Mouse (Mus musculus) c-Kit-positive CD71-positive TER-119-negative erythroid progenitor cells, embryonic 14.5 days (primary cell): ENCODE measurements around the gene Ndufc1.
"Not testable (repeated sequence)": the region's sequence is repeated elsewhere in the genome, so short reads cannot be mapped to it uniquely, and the experiment has no call there.

Source experiments
- DNase-seq: peaks from one replicate; pipeline ENCODE4 v3.0.0-alpha.2; 2013; ENCODE audit warnings: low read depth

Ndufc1 gene

GRCm38 (mm10) chr3:51368011-51368410 lies 40.8 kb downstream of the Ndufc1 start:
- no peak for DNase-seq

- DNase-seq = no peak
Observed at GRCm38 (mm10) chr3:51366926-51367325, 41.9 kb downstream of the Ndufc1 start.

DNA sequence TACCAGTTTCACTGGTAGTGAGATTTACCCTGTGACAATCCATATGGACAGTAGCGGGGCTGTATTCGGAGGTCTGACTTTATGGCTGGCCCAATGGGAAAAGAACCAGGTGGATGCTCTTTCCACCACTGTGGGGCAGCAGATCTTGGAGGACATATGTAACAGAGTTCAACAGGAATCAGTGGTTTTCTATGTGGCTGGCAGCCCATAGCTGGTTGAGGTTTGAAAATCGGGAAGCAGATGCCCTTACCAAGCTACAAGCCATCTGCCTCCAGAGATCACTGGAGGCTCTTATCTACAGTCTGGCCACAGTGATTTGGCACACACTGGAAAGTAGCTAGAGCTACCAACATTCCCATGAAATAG lies 43.3 kb downstream of the Ndufc1 start:
- DNase-seq = no peak

DNA sequence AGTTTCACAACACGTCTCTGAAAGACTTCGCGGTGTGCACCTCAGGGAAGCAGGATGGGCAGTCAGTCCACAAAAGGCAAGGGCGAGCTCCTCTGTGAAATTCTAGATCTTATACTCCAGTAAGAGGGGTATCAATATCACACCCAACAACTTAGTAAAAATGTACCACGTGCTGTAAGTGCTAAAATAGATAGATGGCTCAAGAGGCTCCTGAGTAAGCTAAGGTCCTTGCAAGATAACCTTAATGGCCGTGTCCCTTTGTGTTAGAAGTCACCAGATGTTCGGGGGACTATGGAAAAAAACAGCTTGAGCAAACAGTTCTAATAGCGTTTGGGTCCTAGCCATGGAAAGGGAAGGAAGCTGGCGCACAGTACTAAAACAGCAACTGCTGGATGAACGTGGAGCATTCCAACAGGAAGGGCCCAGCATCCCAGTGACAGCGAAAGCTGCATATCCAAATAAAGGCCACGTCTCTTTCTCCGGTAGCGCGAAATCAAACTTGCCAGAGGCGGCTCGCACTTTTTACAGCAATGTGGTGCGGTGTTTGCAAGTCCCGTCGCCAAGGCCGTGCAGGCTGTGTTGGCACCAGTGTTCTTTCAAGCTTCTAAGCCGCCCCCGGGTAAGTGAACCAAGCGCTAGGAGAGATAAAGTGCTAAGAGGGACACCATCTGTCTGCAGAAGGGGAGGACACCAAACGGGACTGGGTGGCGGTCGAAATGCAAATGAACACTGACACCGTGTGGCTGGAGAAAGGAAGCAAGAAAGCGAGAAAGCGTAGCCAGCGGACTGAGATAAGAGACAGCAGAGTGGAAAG lies 43.9 kb downstream of the Ndufc1 start:
- DNase-seq = peak; percentile 93

- no peak for DNase-seq
Observed at GRCm38 (mm10) chr3:51361066-51361465, 47.7 kb downstream of the Ndufc1 start.

DNA sequence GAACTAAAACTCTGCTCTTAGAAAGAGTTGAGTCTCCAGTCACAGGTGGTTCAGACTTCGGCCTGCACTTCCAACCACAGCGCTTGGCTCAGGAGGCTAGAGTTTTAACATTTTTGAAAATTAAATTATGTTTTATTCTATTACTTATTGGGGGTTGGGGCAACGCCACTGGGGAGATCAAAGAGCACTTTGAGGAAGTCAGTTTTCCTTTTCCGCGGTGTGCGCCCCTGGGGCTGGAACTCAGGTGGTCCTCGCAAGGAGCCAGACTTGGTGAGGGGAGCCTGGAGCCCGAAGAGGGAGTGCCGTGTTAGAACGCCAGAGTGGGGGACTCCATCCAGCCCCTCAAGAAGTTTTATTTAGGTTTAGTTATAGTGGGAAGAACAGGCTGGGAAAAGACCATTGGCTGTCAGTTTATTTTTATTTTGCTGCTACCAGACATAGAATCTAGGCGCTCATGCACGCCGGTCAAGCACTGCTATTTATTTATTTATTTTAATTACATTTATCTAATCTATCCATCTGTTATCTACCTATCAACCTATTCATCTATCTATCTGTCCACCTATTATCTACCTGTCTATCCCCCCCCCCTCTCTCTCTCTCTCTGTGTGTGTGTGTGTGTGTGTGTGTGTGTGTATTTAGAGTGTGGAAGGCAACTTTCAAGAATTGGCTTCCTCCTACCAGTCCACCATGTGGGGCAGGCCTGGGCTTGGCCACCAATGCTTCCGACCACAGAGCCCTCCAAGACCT lies 49.1 kb downstream of the Ndufc1 start:
- DNase-seq = no peak

GRCm38 (mm10) chr3:51358660-51359557 lies 49.9 kb downstream of the Ndufc1 start:
- DNase-seq = peak; percentile 92

GRCm38 (mm10) chr3:51358181-51358580 lies 50.6 kb downstream of the Ndufc1 start:
- peak; percentile 87 for DNase-seq

DNA sequence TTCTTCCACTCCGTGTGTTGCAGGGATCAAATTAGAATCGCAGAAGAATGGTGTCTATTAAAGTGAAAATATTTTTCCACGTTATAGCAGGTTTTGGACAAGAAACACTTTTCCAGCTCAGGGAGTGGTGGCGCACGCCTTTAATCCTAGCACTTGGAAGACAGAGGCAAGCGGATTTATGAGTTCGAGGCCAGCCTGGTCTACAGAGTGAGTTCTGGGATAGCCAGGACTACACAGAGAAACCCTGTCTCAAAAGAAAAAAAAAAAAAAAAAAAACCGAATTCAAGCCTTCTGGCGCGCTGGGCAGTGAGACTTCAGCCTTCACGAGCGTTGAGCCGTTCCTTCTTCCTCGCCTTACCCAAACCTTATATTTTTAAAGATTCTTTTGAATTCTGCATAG lies 51.2 kb downstream of the Ndufc1 start:
- no peak for DNase-seq

GRCm38 (mm10) chr3:51357078-51357477 lies 51.7 kb downstream of the Ndufc1 start:
- DNase-seq = no peak

DNA sequence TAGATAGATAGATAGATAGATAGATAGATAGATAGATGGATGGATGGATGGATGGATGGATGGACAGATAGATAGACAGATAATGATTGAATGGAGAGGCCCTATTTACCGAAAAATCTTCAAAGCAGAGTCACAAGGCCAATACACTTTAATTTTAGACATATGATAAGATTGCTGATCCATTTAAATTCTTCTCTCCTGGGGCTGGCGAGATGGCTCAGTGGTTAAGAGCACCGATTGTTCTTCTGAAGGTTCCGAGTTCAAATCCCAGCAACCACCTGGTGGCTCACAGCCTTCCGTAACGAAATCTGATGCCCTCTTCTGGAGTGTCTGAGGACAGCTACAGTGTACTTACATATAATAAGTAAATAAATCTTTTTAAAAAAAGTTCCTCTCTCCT lies 53.8 kb downstream of the Ndufc1 start:
- not testable (repeated sequence) for DNase-seq
